Mouse (Mus musculus) embryonic facial prominence, embryonic 10.5 days (tissue): Measurements from ENCODE around the gene Yipf1. TPM values are rescaled to one million over a fixed set of nuclear protein-coding genes. Genes with fewer than 3 reads are reported as not detected.
"Not testable (repeated sequence)": the region's sequence is repeated elsewhere in the genome, so short reads cannot be mapped to it uniquely, and the experiment has no call there.

Experiments used
- DNase-seq: peaks from one replicate; pipeline ENCODE4 v3.0.0-alpha.2; 2017; ENCODE audit warnings: low spot score
- H3K27ac ChIP-seq: fragments of 300-500 bp; sonication (generic); replicated peaks from 2 replicates; pipeline ENCODE4 v1.5.1; 2016; ENCODE audit warnings: mild to moderate bottlenecking
- H3K27me3 ChIP-seq: fragments of 300-500 bp; sonication (generic); replicated peaks from 2 replicates; pipeline ENCODE4 v1.6.1; 2016; ENCODE audit warnings: low read depth, mild to moderate bottlenecking; ENCODE audit not compliant: poor library complexity, severe bottlenecking
- H3K36me3 ChIP-seq: fragments of 300-500 bp; sonication (generic); replicated peaks from 2 replicates; pipeline ENCODE4 v1.6.1; 2016; ENCODE audit warnings: mild to moderate bottlenecking, moderate library complexity
- H3K4me1 ChIP-seq: fragments of 300-500 bp; sonication (generic); 2 replicates; pipeline ENCODE4 v1.6.1; 2016
- H3K4me3 ChIP-seq: fragments of 300-500 bp; sonication (generic); 2 replicates; pipeline ENCODE4 v1.5.1; 2016; ENCODE audit warnings: mild to moderate bottlenecking, moderate library complexity
- H3K9me3 ChIP-seq: fragments of 300-500 bp; sonication (generic); 2 replicates; pipeline ENCODE4 v1.6.1; 2016; ENCODE audit warnings: mild to moderate bottlenecking
- WGBS: fragments of 180-500 bp; shearing (Covaris S2); methylation state at CpG from one replicate; pipeline ENCODE4 v1.1.7; 2016; 5-methylcytosine and 5-hydroxymethylcytosine counted together
- polyA plus RNA-seq: library from polyadenylated mRNA; unstranded; fragments of >200 nt; fragmentation: Nextera tagmentation; extraction: Ambion mirVana; gene quantifications from 2 replicates; pipeline ENCODE4 v1.2.1, GENCODE M21; 2016

Gene Yipf1
- polyA plus RNA-seq, 1 experiment from 2014 or later, result 39.5 TPM

- H3K27ac ChIP-seq, result no peak overlapping the region
- DNase-seq, result no peak
- H3K9me3 ChIP-seq, result no peaks in the 10 kb centered on the region
- H3K36me3 ChIP-seq, result peaks cover 6% of the 10 kb centered on the region; the same call in 1 of the 2 replicates
- no peak overlapping the region for H3K4me3 ChIP-seq
- no peaks in the 10 kb centered on the region for H3K27me3 ChIP-seq
- 87% methylated on average over 3 of the region's 3 CpGs for WGBS
- H3K4me1 ChIP-seq, result peaks cover 7% of the 10 kb centered on the region; the same call in 1 of the 2 replicates
These were observed 44.3 kb downstream of the Yipf1 start for GRCm38 (mm10) chr4:107358460-107358859.

GRCm38 (mm10) chr4:107360457-107361145 is 46.4 kb downstream of the Yipf1 start:
- DNase-seq, result no peak

GRCm38 (mm10) chr4:107362755-107363154 is 48.6 kb downstream of the Yipf1 start:
- no peak overlapping the region for H3K4me3 ChIP-seq
- peaks cover 6% of the 10 kb centered on the region; the same call in 1 of the 2 replicates for H3K36me3 ChIP-seq
- H3K4me1 ChIP-seq, result no peaks in the 10 kb centered on the region
- no peaks in the 10 kb centered on the region for H3K9me3 ChIP-seq
- no peak for DNase-seq
- WGBS, result 68% methylated on average over 4 of the region's 4 CpGs
- H3K27ac ChIP-seq, result no peak overlapping the region
- H3K27me3 ChIP-seq, result no peaks in the 10 kb centered on the region

More at GRCm38 (mm10) chr4:107360457-107361145, 46.4 kb downstream of the Yipf1 start:
- H3K27me3 ChIP-seq, result no peaks in the 10 kb centered on the region
- H3K9me3 ChIP-seq, result no peaks in the 10 kb centered on the region
- H3K4me3 ChIP-seq, result no peak overlapping the region
- peaks cover 6% of the 10 kb centered on the region; the same call in 1 of the 2 replicates for H3K36me3 ChIP-seq
- no peak overlapping the region for H3K27ac ChIP-seq
- 88% methylated on average over 7 of the region's 7 CpGs for WGBS
- H3K4me1 ChIP-seq, result no peaks in the 10 kb centered on the region

- Histone ChIP-seq H3K27ac (no peak overlapping the region), H3K36me3 (peaks cover under 1% of the 10 kb centered on the region; the same call in 1 of the 2 replicates), H3K4me3 (no peak overlapping the region), H3K27me3 (no peaks in the 10 kb centered on the region), H3K9me3 (no peaks in the 10 kb centered on the region), H3K4me1 (peaks cover 3% of the 10 kb centered on the region)
- no peak for DNase-seq
- WGBS, result 80% methylated on average over 6 of the region's 6 CpGs
These were observed 49.4 kb downstream of the Yipf1 start for GRCm38 (mm10) chr4:107363573-107363972.

- no peaks in the 10 kb centered on the region for H3K27me3 ChIP-seq
- WGBS, result 93% methylated on average over 5 of the region's 5 CpGs
- H3K36me3 ChIP-seq, result peaks cover 2% of the 10 kb centered on the region; the same call in 1 of the 2 replicates
- no peaks in the 10 kb centered on the region for H3K9me3 ChIP-seq
- H3K27ac ChIP-seq, result no peak overlapping the region
- no peak overlapping the region for H3K4me3 ChIP-seq
- no peak for DNase-seq
- peaks cover 9% of the 10 kb centered on the region for H3K4me1 ChIP-seq
These were observed 50.1 kb downstream of the Yipf1 start for GRCm38 (mm10) chr4:107364190-107364639.

- not testable (repeated sequence) for H3K27ac ChIP-seq, H3K4me3 ChIP-seq, H3K27me3 ChIP-seq, H3K9me3 ChIP-seq, DNase-seq
- Histone ChIP-seq H3K4me1 (peaks cover 11% of the 10 kb centered on the region), H3K36me3 (peaks cover 24% of the 10 kb centered on the region)
These were observed 52.2 kb downstream of the Yipf1 start for GRCm38 (mm10) chr4:107366408-107366807.

- WGBS, result under 1% methylated on average over 51 of the region's 51 CpGs
- H3K36me3 ChIP-seq, result peaks cover 37% of the 10 kb centered on the region
- peak within 1 kb of the TSS; percentile 95 for H3K4me3 ChIP-seq
- DNase-seq, result peak; percentile 90
- peak within 1 kb of the TSS; percentile 99 for H3K27ac ChIP-seq
- no peaks in the 10 kb centered on the region for H3K9me3 ChIP-seq
- no peaks in the 10 kb centered on the region for H3K27me3 ChIP-seq
- H3K4me1 ChIP-seq, result peaks cover 11% of the 10 kb centered on the region
These were observed 53.6 kb downstream of the Yipf1 start, which contains the start of gene Ndc1 for GRCm38 (mm10) chr4:107367567-107368314. Ndc1 (plus strand) TSS chr4:107367784.

GRCm38 (mm10) chr4:107372304-107372703 is 58.1 kb downstream of the Yipf1 start:
- WGBS, result 90% methylated on average over 2 of the region's 2 CpGs
- Histone ChIP-seq H3K36me3 (peaks cover 82% of the 10 kb centered on the region), H3K27me3 (no peaks in the 10 kb centered on the region), H3K4me1 (peaks cover 11% of the 10 kb centered on the region), H3K4me3 (no peak overlapping the region), H3K27ac (no peak overlapping the region), H3K9me3 (no peaks in the 10 kb centered on the region)
- DNase-seq, result no peak

GRCm38 (mm10) chr4:107374677-107375076 is 60.5 kb downstream of the Yipf1 start:
- no peak overlapping the region for H3K27ac ChIP-seq
- H3K9me3 ChIP-seq, result no peaks in the 10 kb centered on the region
- H3K36me3 ChIP-seq, result peaks cover 98% of the 10 kb centered on the region
- no peak for DNase-seq
- H3K27me3 ChIP-seq, result no peaks in the 10 kb centered on the region
- H3K4me1 ChIP-seq, result no peaks in the 10 kb centered on the region
- 80% methylated on average over 4 of the region's 4 CpGs for WGBS
- no peak overlapping the region for H3K4me3 ChIP-seq

DNA sequence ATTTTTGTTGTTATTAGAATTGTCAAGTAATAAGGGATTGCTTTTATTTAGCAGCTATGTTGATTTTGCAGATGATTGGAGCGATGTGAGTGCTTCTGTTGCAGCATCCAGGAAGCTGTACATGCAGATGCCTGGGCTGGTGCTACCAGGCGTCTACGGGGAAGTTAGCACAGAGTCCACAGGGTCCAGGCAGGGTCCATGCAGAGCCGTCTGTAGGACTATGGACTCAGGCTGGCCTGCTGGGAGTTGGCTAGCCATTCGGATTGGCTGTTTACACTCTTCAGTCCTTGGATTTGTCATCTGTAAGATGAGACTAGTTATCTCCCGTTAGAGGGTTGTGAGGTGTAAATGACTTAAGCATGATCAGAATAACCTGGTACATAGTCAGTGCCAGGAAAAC is 64.8 kb downstream of the Yipf1 start:
- Histone ChIP-seq H3K9me3 (no peaks in the 10 kb centered on the region), H3K27me3 (no peaks in the 10 kb centered on the region), H3K4me1 (no peaks in the 10 kb centered on the region), H3K27ac (no peak overlapping the region), H3K4me3 (no peak overlapping the region), H3K36me3 (peaks cover 97% of the 10 kb centered on the region)
- 90% methylated on average over 6 of the region's 6 CpGs for WGBS
- no peak for DNase-seq

- H3K27ac ChIP-seq, result no peak overlapping the region
- no peaks in the 10 kb centered on the region for H3K9me3 ChIP-seq
- H3K4me1 ChIP-seq, result no peaks in the 10 kb centered on the region
- H3K36me3 ChIP-seq, result peaks cover 97% of the 10 kb centered on the region
- DNase-seq, result no peak
- H3K4me3 ChIP-seq, result no peak overlapping the region
- WGBS, result 89% methylated on average over 7 of the region's 7 CpGs
- no peaks in the 10 kb centered on the region for H3K27me3 ChIP-seq
These were observed 66.7 kb downstream of the Yipf1 start for GRCm38 (mm10) chr4:107380871-107381270.

DNA sequence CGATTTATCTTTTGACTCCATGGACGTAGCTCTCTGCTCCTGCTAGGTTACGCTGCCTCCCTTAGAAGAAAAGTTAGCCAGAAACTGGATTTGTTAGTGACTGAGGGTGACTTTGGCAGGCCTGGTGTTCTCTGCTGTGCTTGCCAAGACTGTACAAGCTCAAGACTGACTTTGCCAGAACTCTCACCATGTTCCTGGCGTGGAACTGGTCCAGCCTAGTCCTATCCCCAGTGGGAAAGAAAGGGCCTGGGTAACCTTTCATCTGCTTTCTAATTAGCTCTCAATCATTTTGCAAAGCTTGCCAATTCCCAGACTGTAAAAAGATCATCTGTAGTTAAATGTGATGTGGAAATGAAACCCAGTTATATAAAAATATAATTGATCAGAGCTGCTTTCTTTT is 72.9 kb downstream of the Yipf1 start:
- no peak overlapping the region for H3K27ac ChIP-seq
- H3K4me1 ChIP-seq, result no peaks in the 10 kb centered on the region
- H3K27me3 ChIP-seq, result no peaks in the 10 kb centered on the region
- no peak for DNase-seq
- H3K9me3 ChIP-seq, result no peaks in the 10 kb centered on the region
- H3K36me3 ChIP-seq, result peaks cover 99% of the 10 kb centered on the region
- no peak overlapping the region for H3K4me3 ChIP-seq
- WGBS, result 94% methylated on average over 4 of the region's 4 CpGs

GRCm38 (mm10) chr4:107387465-107387864 is 73.3 kb downstream of the Yipf1 start:
- H3K4me1 ChIP-seq, result no peaks in the 10 kb centered on the region

More at GRCm38 (mm10) chr4:107387465-107387864, 73.3 kb downstream of the Yipf1 start:
- H3K9me3 ChIP-seq, result no peaks in the 10 kb centered on the region
- DNase-seq, result no peak
- H3K27ac ChIP-seq, result no peak overlapping the region
- H3K4me3 ChIP-seq, result no peak overlapping the region
- WGBS, result 93% methylated on average over 8 of the region's 8 CpGs
- peaks cover 99% of the 10 kb centered on the region for H3K36me3 ChIP-seq
- H3K27me3 ChIP-seq, result no peaks in the 10 kb centered on the region
